Mouse (Mus musculus) stomach, embryonic 15.5 days (tissue): ENCODE measurements around the gene Galnt7. TPM values are rescaled to one million over a fixed set of nuclear protein-coding genes. Genes with fewer than 3 reads are reported as not detected.

ENCODE experiments used
- ATAC-seq: fragments of 200-750 bp; cut with Nextera tagmentation; 2 replicates; pipeline ENCODE4 v1.8.0; 2017; ENCODE audit warnings: low read depth, moderate number of reproducible peaks, moderate TSS enrichment; ENCODE audit not compliant: insufficient read depth, low FRiP score
- H3K27ac ChIP-seq: fragments of 300-500 bp; sonication (generic); 2 replicates; pipeline ENCODE4 v1.5.1; 2015; ENCODE audit warnings: mild to moderate bottlenecking, inconsistent platforms
- H3K27me3 ChIP-seq: fragments of 300-500 bp; sonication (generic); replicated peaks from 2 replicates; pipeline ENCODE4 v1.6.1; 2015; ENCODE audit warnings: inconsistent platforms
- H3K36me3 ChIP-seq: fragments of 300-500 bp; sonication (generic); 2 replicates; pipeline ENCODE4 v1.6.1; 2015; ENCODE audit warnings: inconsistent platforms
- H3K4me1 ChIP-seq: fragments of 300-500 bp; sonication (generic); 2 replicates; pipeline ENCODE4 v1.6.1; 2015; ENCODE audit warnings: inconsistent platforms
- H3K4me2 ChIP-seq: fragments of 300-500 bp; sonication (generic); 2 replicates; pipeline ENCODE4 v1.6.1; 2015; ENCODE audit warnings: mild to moderate bottlenecking, inconsistent platforms
- H3K4me3 ChIP-seq: fragments of 300-500 bp; sonication (generic); replicated peaks from 2 replicates; pipeline ENCODE4 v1.5.1; 2015; ENCODE audit warnings: inconsistent platforms
- H3K9ac ChIP-seq: fragments of 300-500 bp; sonication (generic); 2 replicates; pipeline ENCODE4 v1.6.1; 2015; ENCODE audit warnings: inconsistent platforms
- H3K9me3 ChIP-seq: fragments of 300-500 bp; sonication (generic); 2 replicates; pipeline ENCODE4 v1.6.1; 2016; ENCODE audit warnings: inconsistent platforms
- WGBS: fragments of 180-500 bp; shearing (Covaris S2); methylation state at CpG from one replicate; pipeline ENCODE4 v1.1.7; 2015; 5-methylcytosine and 5-hydroxymethylcytosine counted together
- polyA plus RNA-seq: library from polyadenylated mRNA; unstranded; fragments of >200 nt; fragmentation: Nextera tagmentation; extraction: Ambion mirVana; gene quantifications from 2 replicates; pipeline ENCODE4 v1.2.1, GENCODE M21; 2015

Galnt7 gene
- polyA plus RNA-seq, 1 experiment from 2014 or later: 32.1 TPM

- WGBS: 81% methylated on average over 14 of the region's 14 CpGs
- Histone ChIP-seq H3K9ac (no peak overlapping the region), H3K36me3 (no peaks in the 10 kb centered on the region), H3K27ac (no peak overlapping the region), H3K27me3 (no peaks in the 10 kb centered on the region), H3K4me1 (no peaks in the 10 kb centered on the region), H3K4me2 (no peak overlapping the region), H3K4me3 (no peak overlapping the region), H3K9me3 (no peaks in the 10 kb centered on the region)
- ATAC-seq: no peak
Observed at GRCm38 (mm10) chr8:57552102-57553032, 100.5 kb downstream of the Galnt7 start.

GRCm38 (mm10) chr8:57547581-57547980 lies 105.3 kb downstream of the Galnt7 start:
- WGBS: 36% methylated on average over 12 of the region's 12 CpGs

GRCm38 (mm10) chr8:57546834-57547233 lies 106.0 kb downstream of the Galnt7 start:
- Histone ChIP-seq H3K9ac (no peak overlapping the region), H3K4me1 (no peaks in the 10 kb centered on the region), H3K9me3 (no peaks in the 10 kb centered on the region), H3K27me3 (no peaks in the 10 kb centered on the region), H3K27ac (no peak overlapping the region), H3K4me2 (no peak overlapping the region), H3K36me3 (no peaks in the 10 kb centered on the region), H3K4me3 (no peak overlapping the region)
- no peak for ATAC-seq
- WGBS: 79% methylated on average over 3 of the region's 3 CpGs

More at GRCm38 (mm10) chr8:57547581-57547980, 105.3 kb downstream of the Galnt7 start:
- H3K4me3 ChIP-seq: no peak overlapping the region
- no peaks in the 10 kb centered on the region for H3K9me3 ChIP-seq
- ATAC-seq: no peak
- H3K4me1 ChIP-seq: no peaks in the 10 kb centered on the region
- no peak overlapping the region for H3K27ac ChIP-seq
- H3K9ac ChIP-seq: no peak overlapping the region
- H3K36me3 ChIP-seq: no peaks in the 10 kb centered on the region
- no peak overlapping the region for H3K4me2 ChIP-seq
- no peaks in the 10 kb centered on the region for H3K27me3 ChIP-seq

GRCm38 (mm10) chr8:57546401-57546800 lies 106.4 kb downstream of the Galnt7 start:
- Histone ChIP-seq H3K4me1 (no peaks in the 10 kb centered on the region), H3K9me3 (no peaks in the 10 kb centered on the region), H3K27me3 (no peaks in the 10 kb centered on the region), H3K36me3 (no peaks in the 10 kb centered on the region), H3K9ac (no peak overlapping the region), H3K4me2 (no peak overlapping the region), H3K4me3 (no peak overlapping the region), H3K27ac (no peak overlapping the region)
- WGBS: 85% methylated on average over 3 of the region's 3 CpGs
- ATAC-seq: no peak

GRCm38 (mm10) chr8:57541405-57541804 lies 111.4 kb downstream of the Galnt7 start:
- no peak overlapping the region for H3K27ac ChIP-seq
- H3K4me3 ChIP-seq: no peak overlapping the region
- no peak overlapping the region for H3K9ac ChIP-seq
- no peak for ATAC-seq
- H3K9me3 ChIP-seq: no peaks in the 10 kb centered on the region
- H3K36me3 ChIP-seq: no peaks in the 10 kb centered on the region
- H3K4me2 ChIP-seq: no peak overlapping the region
- 82% methylated on average over 9 of the region's 9 CpGs for WGBS
- no peaks in the 10 kb centered on the region for H3K4me1 ChIP-seq
- H3K27me3 ChIP-seq: no peaks in the 10 kb centered on the region

GRCm38 (mm10) chr8:57540951-57541350 lies 111.9 kb downstream of the Galnt7 start:
- Histone ChIP-seq H3K9me3 (no peaks in the 10 kb centered on the region), H3K36me3 (0 out of 2 replicates have a peak, but pooled peaks cover 3% of the 10 kb centered on the region), H3K4me3 (no peak overlapping the region), H3K27ac (no peak overlapping the region), H3K4me2 (no peak overlapping the region), H3K27me3 (no peaks in the 10 kb centered on the region), H3K4me1 (no peaks in the 10 kb centered on the region), H3K9ac (no peak overlapping the region)
- ATAC-seq: no peak
- WGBS: 77% methylated on average over 11 of the region's 11 CpGs

GRCm38 (mm10) chr8:57540110-57540838 lies 112.6 kb downstream of the Galnt7 start:
- Histone ChIP-seq H3K4me3 (no peak overlapping the region), H3K27ac (no peak overlapping the region), H3K9ac (no peak overlapping the region), H3K4me1 (no peaks in the 10 kb centered on the region), H3K36me3 (0 out of 2 replicates have a peak, but pooled peaks cover 8% of the 10 kb centered on the region), H3K9me3 (no peaks in the 10 kb centered on the region), H3K4me2 (no peak overlapping the region), H3K27me3 (no peaks in the 10 kb centered on the region)
- ATAC-seq: no peak
- 43% methylated on average over 12 of the region's 12 CpGs for WGBS

GRCm38 (mm10) chr8:57538601-57539000 lies 114.2 kb downstream of the Galnt7 start:
- Histone ChIP-seq H3K27ac (no peak overlapping the region), H3K36me3 (0 out of 2 replicates have a peak, but pooled peaks cover 11% of the 10 kb centered on the region), H3K9me3 (no peaks in the 10 kb centered on the region), H3K4me2 (no peak overlapping the region), H3K9ac (no peak overlapping the region), H3K4me3 (no peak overlapping the region), H3K4me1 (no peaks in the 10 kb centered on the region), H3K27me3 (no peaks in the 10 kb centered on the region)
- ATAC-seq: no peak
- WGBS: 82% methylated on average over 7 of the region's 7 CpGs

- 0 out of 2 replicates have a peak, but pooled peaks cover 11% of the 10 kb centered on the region for H3K36me3 ChIP-seq
- no peak overlapping the region for H3K27ac ChIP-seq
- WGBS: 89% methylated on average over 6 of the region's 6 CpGs
- H3K4me1 ChIP-seq: no peaks in the 10 kb centered on the region
- ATAC-seq: no peak
- H3K9me3 ChIP-seq: no peaks in the 10 kb centered on the region
- no peak overlapping the region for H3K9ac ChIP-seq
- H3K27me3 ChIP-seq: no peaks in the 10 kb centered on the region
- H3K4me2 ChIP-seq: no peak overlapping the region
- no peak overlapping the region for H3K4me3 ChIP-seq
Observed at GRCm38 (mm10) chr8:57536167-57536566, 116.7 kb downstream of the Galnt7 start.

- H3K27ac ChIP-seq: no peak overlapping the region
- no peak overlapping the region for H3K9ac ChIP-seq
- ATAC-seq: no peak
- H3K4me2 ChIP-seq: no peak overlapping the region
- H3K36me3 ChIP-seq: 0 out of 2 replicates have a peak, but pooled peaks cover 11% of the 10 kb centered on the region
- no peaks in the 10 kb centered on the region for H3K9me3 ChIP-seq
- no peak overlapping the region for H3K4me3 ChIP-seq
- H3K4me1 ChIP-seq: no peaks in the 10 kb centered on the region
- no peaks in the 10 kb centered on the region for H3K27me3 ChIP-seq
- 70% methylated on average over 4 of the region's 4 CpGs for WGBS
Observed at GRCm38 (mm10) chr8:57534495-57534894, 118.3 kb downstream of the Galnt7 start.

GRCm38 (mm10) chr8:57533106-57533505 lies 119.7 kb downstream of the Galnt7 start:
- Histone ChIP-seq H3K27ac (no peak overlapping the region), H3K9me3 (no peaks in the 10 kb centered on the region), H3K4me3 (no peak overlapping the region), H3K4me1 (no peaks in the 10 kb centered on the region), H3K27me3 (no peaks in the 10 kb centered on the region), H3K36me3 (0 out of 2 replicates have a peak, but pooled peaks cover 11% of the 10 kb centered on the region), H3K9ac (no peak overlapping the region), H3K4me2 (no peak overlapping the region)
- no peak for ATAC-seq
- WGBS: 95% methylated on average over 4 of the region's 4 CpGs

GRCm38 (mm10) chr8:57532223-57532622 lies 120.6 kb downstream of the Galnt7 start:
- ATAC-seq: no peak
- Histone ChIP-seq H3K9ac (no peak overlapping the region), H3K27me3 (no peaks in the 10 kb centered on the region), H3K4me1 (no peaks in the 10 kb centered on the region), H3K4me2 (no peak overlapping the region), H3K36me3 (0 out of 2 replicates have a peak, but pooled peaks cover 14% of the 10 kb centered on the region), H3K27ac (no peak overlapping the region), H3K9me3 (no peaks in the 10 kb centered on the region), H3K4me3 (no peak overlapping the region)
- 60% methylated on average over 2 of the region's 2 CpGs for WGBS
